In the genomic region with DNA sequence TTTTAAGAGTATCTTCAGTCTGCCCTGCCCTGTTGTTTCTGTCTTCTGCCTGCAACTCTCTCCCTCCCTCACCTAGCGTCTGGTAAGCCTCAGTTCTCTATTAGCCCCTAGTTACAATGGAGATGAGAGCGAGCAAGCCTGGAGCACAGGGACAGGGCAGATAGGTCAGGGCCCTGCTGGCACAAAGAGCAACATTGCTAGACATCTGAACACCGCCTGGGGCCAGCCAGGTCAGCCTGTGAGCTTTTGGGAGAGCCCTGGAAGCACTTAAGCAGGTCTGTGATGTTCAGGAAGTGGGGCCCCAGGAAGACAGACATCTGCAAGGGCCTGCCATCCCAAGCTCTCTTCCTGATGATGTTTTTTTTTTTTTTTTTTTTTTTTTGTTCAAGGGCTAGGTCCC, we compare ENCODE assay signal across 13 mouse cellular contexts. TPM values are rescaled to one million over a fixed set of nuclear protein-coding genes. Genes with fewer than 3 reads are reported as not detected.
DNase-seq lines count a peak whose midpoint lies in the region; ATAC-seq and TF ChIP-seq lines count a peak whose summit lies in the region.
"Had no signal": no experiment of that assay in that cellular context is flagged by ENCODE, and none has a peak within 500 bp of the region (broad histone marks: within the 10 kb centered on the region; RNA-seq: fewer than 3 reads in every experiment).

No protein-coding gene starts in this region.

- WGBS in cerebellum, adult 2 months = 22% methylated on average over 3 of the region's 3 CpGs
- WGBS in heart, postnatal 0 days = 38% methylated on average over 3 of the region's 3 CpGs
- 21% methylated on average over 3 of the region's 3 CpGs for WGBS in midbrain, embryonic 12.5 days
- WGBS in midbrain, embryonic 15.5 days = 41% methylated on average over 3 of the region's 3 CpGs
- WGBS in neural tube, embryonic 12.5 days = 44% methylated on average over 3 of the region's 3 CpGs

- H3K4me1 ChIP-seq in cerebellum, adult 2 months (ENCODE audit: control insufficient read depth, insufficient read depth, low read length) = peaks cover 56% of the 10 kb centered on the region
- peaks cover 66% of the 10 kb centered on the region for H3K4me1 ChIP-seq in heart, postnatal 0 days (ENCODE audit: control insufficient read depth, insufficient read depth)
- H3K4me1 ChIP-seq in midbrain, embryonic 12.5 days = peaks cover 52% of the 10 kb centered on the region
- H3K4me1 ChIP-seq in midbrain, embryonic 15.5 days = peaks cover 63% of the 10 kb centered on the region
- H3K4me1 ChIP-seq in neural tube, embryonic 12.5 days = peaks cover 47% of the 10 kb centered on the region

- no peaks in the 10 kb centered on the region for H3K27me3 ChIP-seq in cerebellum, adult 2 months (ENCODE audit: control insufficient read depth, insufficient read depth, low read length)
- no peaks in the 10 kb centered on the region for H3K27me3 ChIP-seq in heart, postnatal 0 days (ENCODE audit: control insufficient read depth, insufficient read depth, low read length)
- no peaks in the 10 kb centered on the region for H3K27me3 ChIP-seq in midbrain, embryonic 12.5 days
- no peaks in the 10 kb centered on the region for H3K27me3 ChIP-seq in midbrain, embryonic 15.5 days (replicated peaks)
- no peaks in the 10 kb centered on the region for H3K27me3 ChIP-seq in neural tube, embryonic 12.5 days (replicated peaks)

- peak overlapping the region; percentile 43; the same call in 1 of the 2 replicates for H3K27ac ChIP-seq in cerebellum, adult 2 months (ENCODE audit: insufficient read depth, low read length)
- no peak overlapping the region for H3K27ac ChIP-seq in heart, postnatal 0 days (ENCODE audit: low read depth)
- H3K27ac ChIP-seq in midbrain, embryonic 12.5 days (replicated peaks) = peak overlapping the region; percentile 17; the same call in 1 of the 2 replicates
- H3K27ac ChIP-seq in midbrain, embryonic 15.5 days = no peak overlapping the region
- H3K27ac ChIP-seq in neural tube, embryonic 12.5 days = no peak overlapping the region
- no peak overlapping the region; the same call in 1 of the 2 replicates for H3K27ac ChIP-seq in gastrocnemius, adult 2 months

- intact Hi-C loops in heart, postnatal 36 days (cut with DNase I) = no loop called here
- intact Hi-C loops in gastrocnemius, adult 2 months (cut with DNase I) = no loop called here

- H3K36me3 ChIP-seq in heart, postnatal 0 days (replicated peaks; ENCODE audit: control insufficient read depth, insufficient read depth, low read length) = peaks cover 28% of the 10 kb centered on the region
- peaks cover 34% of the 10 kb centered on the region for H3K36me3 ChIP-seq in midbrain, embryonic 12.5 days
- H3K36me3 ChIP-seq in midbrain, embryonic 15.5 days (replicated peaks) = peaks cover 11% of the 10 kb centered on the region; the same call in 1 of the 2 replicates
- H3K36me3 ChIP-seq in neural tube, embryonic 12.5 days = peaks cover 35% of the 10 kb centered on the region

- TF ChIP-seq EP300 in heart, postnatal 0 days (IDR thresholded peaks at IDR 0.05; ENCODE audit: low read depth) = no peak

- peak in 1 of 2 experiments; percentile 17 for DNase-seq in cerebellum, adult 2 months
- DNase-seq in cerebellum, adult 18-20 months = no peak
- DNase-seq in heart, postnatal 0 days (ENCODE audit: low spot score) = no peak
- DNase-seq in heart, postnatal 36 days = no peak
- DNase-seq in gastrocnemius, adult 2 months = no peak
- DNase-seq: kidney, adult 8-10 months; lung, embryonic 14.5 days; thymus, postnatal 25 days had no signal

- ATAC-seq in heart, postnatal 0 days (ENCODE audit: insufficient read depth, low read depth) = no peak
- ATAC-seq in midbrain, embryonic 12.5 days (ENCODE audit: low FRiP score, low read depth) = no peak
- no peak for ATAC-seq in midbrain, embryonic 15.5 days (replicated peaks)
- ATAC-seq in neural tube, embryonic 12.5 days (ENCODE audit: low FRiP score, low read depth) = no peak

- 0 out of 2 replicates have a peak overlapping the region, but pooled peaks have one; percentile 1 for H3K9ac ChIP-seq in heart, postnatal 0 days (replicated peaks; ENCODE audit: low read depth, low read length)
- no peak overlapping the region for H3K9ac ChIP-seq in midbrain, embryonic 12.5 days (replicated peaks)
- no peak overlapping the region for H3K9ac ChIP-seq in midbrain, embryonic 15.5 days
- no peak overlapping the region for H3K9ac ChIP-seq in neural tube, embryonic 12.5 days
- H3K9ac ChIP-seq: lung, embryonic 14.5 days had no signal

- H3K4me2 ChIP-seq in heart, postnatal 0 days (ENCODE audit: low read depth, low read length) = no peak overlapping the region
- H3K4me2 ChIP-seq in midbrain, embryonic 12.5 days (replicated peaks) = no peak overlapping the region
- no peak overlapping the region for H3K4me2 ChIP-seq in midbrain, embryonic 15.5 days
- H3K4me2 ChIP-seq in neural tube, embryonic 12.5 days (replicated peaks) = 0 out of 2 replicates have a peak overlapping the region, but pooled peaks have one; percentile 5
- H3K4me2 ChIP-seq: lung, embryonic 14.5 days had no signal

- no peak overlapping the region for H3K4me3 ChIP-seq in cerebellum, adult 2 months (replicated peaks; ENCODE audit: insufficient read depth, low read depth, low read length)
- H3K4me3 ChIP-seq in heart, postnatal 0 days (ENCODE audit: low read depth, low read length) = no peak overlapping the region
- H3K4me3 ChIP-seq in midbrain, embryonic 12.5 days = no peak overlapping the region
- H3K4me3 ChIP-seq in midbrain, embryonic 15.5 days = no peak overlapping the region
- no peak overlapping the region for H3K4me3 ChIP-seq in neural tube, embryonic 12.5 days
- no peak overlapping the region for H3K4me3 ChIP-seq in gastrocnemius, adult 2 months

- no peak for TF ChIP-seq POLR2A in cerebellum, adult 2 months (IDR thresholded peaks at IDR 0.05; ENCODE audit: borderline replicate concordance, insufficient read depth, low read length)

- H3K9me3 ChIP-seq in heart, postnatal 0 days (replicated peaks; ENCODE audit: control insufficient read depth, low read length) = no peaks in the 10 kb centered on the region
- no peaks in the 10 kb centered on the region for H3K9me3 ChIP-seq in midbrain, embryonic 12.5 days
- H3K9me3 ChIP-seq in midbrain, embryonic 15.5 days = no peaks in the 10 kb centered on the region
- no peaks in the 10 kb centered on the region for H3K9me3 ChIP-seq in neural tube, embryonic 12.5 days
- H3K9me3 ChIP-seq: G1E had no signal

- no peak for TF ChIP-seq CTCF in cerebellum, adult 2 months (IDR thresholded peaks at IDR 0.05; ENCODE audit: borderline replicate concordance, insufficient read depth, low read depth, low read length)
- no peak for TF ChIP-seq CTCF in heart, postnatal 0 days (IDR thresholded peaks at IDR 0.05; ENCODE audit: low read depth)
- TF ChIP-seq CTCF in gastrocnemius, adult 2 months (IDR thresholded peaks at IDR 0.05) = no peak

RNA-seq across cellular contexts. Expression of a gene that starts 4.6 kb away (rescaled TPM):
- polyA plus RNA-seq in cerebellum, adult 2 months (2012; rRNA removed) = 38.6 and 38.9 TPM in 2 replicates
- total RNA-seq in heart, postnatal 0 days (2014; rRNA removed; ENCODE audit: low replicate concordance) = 40.4 and 54.2 TPM in 2 replicates
- polyA plus RNA-seq in heart, postnatal 0 days (2015; fragmentation: Nextera tagmentation; extraction: Ambion mirVana) = 28.0 and 28.9 TPM in 2 replicates
- 10 to 100 TPM; 47.2 to 49.1 TPM for total RNA-seq in heart, postnatal 36 days (2021)
- 36.9 and 41.2 TPM in 2 replicates for polyA plus RNA-seq in midbrain, embryonic 12.5 days (2016; fragmentation: Nextera tagmentation; extraction: Ambion mirVana)
- polyA plus RNA-seq in midbrain, embryonic 15.5 days (2015; fragmentation: Nextera tagmentation; extraction: Ambion mirVana) = 51.9 and 55.1 TPM in 2 replicates
- polyA plus RNA-seq in neural tube, embryonic 12.5 days (2016; fragmentation: Nextera tagmentation; extraction: Ambion mirVana) = 35.7 and 36.2 TPM in 2 replicates
- total RNA-seq in gastrocnemius, adult 2 months (2021) = 10 to 100 TPM; 51.2 to 58.3 TPM

RNA-seq across cellular contexts. Expression of a gene that starts 5.4 kb away (rescaled TPM):
- polyA plus RNA-seq in cerebellum, adult 2 months (2012; rRNA removed) = 158 and 160 TPM in 2 replicates
- total RNA-seq in heart, postnatal 0 days (2014; rRNA removed; ENCODE audit: low replicate concordance) = 128 and 148 TPM in 2 replicates
- polyA plus RNA-seq in heart, postnatal 0 days (2015; fragmentation: Nextera tagmentation; extraction: Ambion mirVana) = 55.5 and 61.1 TPM in 2 replicates
- total RNA-seq in heart, postnatal 36 days (2021) = 10 to 100 TPM; 54.1 to 61.3 TPM
- 191 and 196 TPM in 2 replicates for polyA plus RNA-seq in midbrain, embryonic 12.5 days (2016; fragmentation: Nextera tagmentation; extraction: Ambion mirVana)
- polyA plus RNA-seq in midbrain, embryonic 15.5 days (2015; fragmentation: Nextera tagmentation; extraction: Ambion mirVana) = 205 and 227 TPM in 2 replicates
- polyA plus RNA-seq in neural tube, embryonic 12.5 days (2016; fragmentation: Nextera tagmentation; extraction: Ambion mirVana) = 170 and 172 TPM in 2 replicates
- total RNA-seq in gastrocnemius, adult 2 months (2021) = 10 to 100 TPM; 16.2 to 16.6 TPM

RNA-seq across cellular contexts. Expression of a gene that starts 21.6 kb away (rescaled TPM):
- 6.5 and 7.5 TPM in 2 replicates for polyA plus RNA-seq in cerebellum, adult 2 months (2012; rRNA removed)
- total RNA-seq in heart, postnatal 0 days (2014; rRNA removed; ENCODE audit: low replicate concordance) = 10.6 and 13.4 TPM in 2 replicates
- 8.3 and 8.8 TPM in 2 replicates for polyA plus RNA-seq in heart, postnatal 0 days (2015; fragmentation: Nextera tagmentation; extraction: Ambion mirVana)
- 10 to 100 TPM; 17.8 to 19.3 TPM for total RNA-seq in heart, postnatal 36 days (2021)
- polyA plus RNA-seq in midbrain, embryonic 12.5 days (2016; fragmentation: Nextera tagmentation; extraction: Ambion mirVana) = 10.2 and 12.0 TPM in 2 replicates
- 6.7 TPM in 2 replicates for polyA plus RNA-seq in midbrain, embryonic 15.5 days (2015; fragmentation: Nextera tagmentation; extraction: Ambion mirVana)
- polyA plus RNA-seq in neural tube, embryonic 12.5 days (2016; fragmentation: Nextera tagmentation; extraction: Ambion mirVana) = 9.5 and 10.4 TPM in 2 replicates
- 1 to 10 TPM; 3.9 to 8.2 TPM for total RNA-seq in gastrocnemius, adult 2 months (2021)

RNA-seq across cellular contexts. Expression of a gene that starts 40.0 kb away (rescaled TPM):
- polyA plus RNA-seq in cerebellum, adult 2 months (2012; rRNA removed) = 3.5 and 4.0 TPM in 2 replicates
- 55.8 and 81.4 TPM in 2 replicates for total RNA-seq in heart, postnatal 0 days (2014; rRNA removed; ENCODE audit: low replicate concordance)
- 27.1 and 28.1 TPM in 2 replicates for polyA plus RNA-seq in heart, postnatal 0 days (2015; fragmentation: Nextera tagmentation; extraction: Ambion mirVana)
- 10 to 100 TPM; 21.3 to 22.8 TPM for total RNA-seq in heart, postnatal 36 days (2021)
- polyA plus RNA-seq in midbrain, embryonic 12.5 days (2016; fragmentation: Nextera tagmentation; extraction: Ambion mirVana) = 33.3 and 33.6 TPM in 2 replicates
- polyA plus RNA-seq in midbrain, embryonic 15.5 days (2015; fragmentation: Nextera tagmentation; extraction: Ambion mirVana) = 12.4 and 14.3 TPM in 2 replicates
- polyA plus RNA-seq in neural tube, embryonic 12.5 days (2016; fragmentation: Nextera tagmentation; extraction: Ambion mirVana) = 17.8 and 18.9 TPM in 2 replicates
- total RNA-seq in gastrocnemius, adult 2 months (2021) = 10 to 100 TPM; 11.0 to 14.6 TPM

RNA-seq across cellular contexts. Expression of a gene that starts 54.0 kb away (rescaled TPM):
- polyA plus RNA-seq in cerebellum, adult 2 months (2012; rRNA removed) = 60.8 and 68.2 TPM in 2 replicates
- 63.9 and 69.6 TPM in 2 replicates for total RNA-seq in heart, postnatal 0 days (2014; rRNA removed; ENCODE audit: low replicate concordance)
- polyA plus RNA-seq in heart, postnatal 0 days (2015; fragmentation: Nextera tagmentation; extraction: Ambion mirVana) = 3.8 TPM in 2 replicates
- total RNA-seq in heart, postnatal 36 days (2021) = 10 to 100 TPM; 11.2 to 11.7 TPM
- 4.7 and 6.2 TPM in 2 replicates for polyA plus RNA-seq in midbrain, embryonic 12.5 days (2016; fragmentation: Nextera tagmentation; extraction: Ambion mirVana)
- 4.7 and 4.8 TPM in 2 replicates for polyA plus RNA-seq in midbrain, embryonic 15.5 days (2015; fragmentation: Nextera tagmentation; extraction: Ambion mirVana)
- 9.0 and 10.2 TPM in 2 replicates for polyA plus RNA-seq in neural tube, embryonic 12.5 days (2016; fragmentation: Nextera tagmentation; extraction: Ambion mirVana)
- 1 to 10 TPM in 1 of 2 experiments, under 1 TPM in 1; 0.99 to 1.7 TPM for total RNA-seq in gastrocnemius, adult 2 months (2021)
- total RNA-seq: monocyte, adult 5-6 weeks had no signal

Comparison
In these comparisons a context has a peak if more than half of its experiments do, and no peak if none do; other contexts are left out.
1. H3K27ac ChIP-seq: peak in cerebellum, adult 2 months (single experiment) and midbrain, embryonic 12.5 days (single experiment); none in heart, postnatal 0 days (single experiment), midbrain, embryonic 15.5 days (single experiment), neural tube, embryonic 12.5 days (single experiment) and gastrocnemius, adult 2 months (single experiment).